Mouse (Mus musculus): ENCODE data around the gene Olfr160. TPM values are rescaled to one million over a fixed set of nuclear protein-coding genes. Genes with fewer than 3 reads are reported as not detected.

The Olfr160 gene
- not detected in 2 replicates for polyA plus RNA-seq (2015; fragmentation: Nextera tagmentation; extraction: Ambion mirVana)

DNA sequence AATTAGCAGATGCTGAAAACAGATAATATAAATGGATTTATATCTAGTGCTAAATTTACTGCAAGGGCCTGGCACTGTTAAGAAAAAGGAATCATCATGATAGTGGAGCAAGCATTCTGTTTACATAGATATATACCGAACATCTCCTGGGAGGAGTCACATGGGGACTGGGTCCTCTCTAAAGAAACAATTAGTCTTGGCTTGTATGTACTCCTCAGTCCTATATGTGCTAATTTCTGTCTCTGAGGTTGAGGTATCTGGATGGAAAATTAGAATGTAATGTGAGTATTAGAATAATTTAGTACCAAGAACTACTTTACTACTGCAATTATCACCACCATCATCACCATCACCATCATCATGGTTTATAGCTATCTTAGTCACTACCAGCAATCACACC, at the start of gene Olfr160:
Gene Olfr160, minus strand, starts transcription at position 101 of the 400 bp plus-strand sequence.
- H3K27ac ChIP-seq: no peak within 1 kb of the TSS
- ATAC-seq (ENCODE audit: low read depth) (no peak), DNase-seq (no peak)
- 71% methylated on average over 1 of the region's 1 CpGs for WGBS (ENCODE audit: insufficient replicate concordance)
- no peaks in the 10 kb centered on the region for H3K9me3 ChIP-seq (replicated peaks)
- H3K4me3 ChIP-seq (replicated peaks): no peak within 1 kb of the TSS
- no peaks in the 10 kb centered on the region for H3K27me3 ChIP-seq
- no peaks in the 10 kb centered on the region for H3K4me1 ChIP-seq (replicated peaks)
- H3K36me3 ChIP-seq: no peaks in the 10 kb centered on the region
- H3K9ac ChIP-seq: no peak within 1 kb of the TSS
- H3K4me2 ChIP-seq: no peak within 1 kb of the TSS

DNA sequence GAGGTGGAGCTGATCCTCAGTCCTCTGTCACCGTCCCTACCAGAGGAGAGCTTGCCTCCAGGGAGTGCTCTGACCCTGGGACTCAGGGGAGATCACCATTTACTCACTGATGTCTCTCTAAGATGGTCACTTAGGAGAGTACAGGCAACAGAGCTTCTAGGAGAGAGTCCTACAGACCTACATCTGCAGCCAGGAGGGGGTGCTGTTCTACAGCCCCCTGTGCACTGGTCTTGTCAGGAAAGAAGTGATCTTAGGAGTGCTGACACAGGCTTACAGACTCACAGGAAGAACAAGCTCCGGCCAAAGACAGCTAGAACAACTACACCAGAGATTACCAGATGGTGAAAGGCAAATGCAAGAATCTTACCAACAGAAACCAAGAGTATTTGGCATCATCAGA, 46.5 kb upstream of the Olfr160 start:
- Histone ChIP-seq H3K9me3 (replicated peaks) (no peaks in the 10 kb centered on the region), H3K36me3 (no peaks in the 10 kb centered on the region), H3K4me3 (replicated peaks) (no peak overlapping the region), H3K27me3 (no peaks in the 10 kb centered on the region), H3K9ac (no peak overlapping the region), H3K4me2 (no peak overlapping the region), H3K4me1 (replicated peaks) (no peaks in the 10 kb centered on the region), H3K27ac (no peak overlapping the region)
- WGBS (ENCODE audit: insufficient replicate concordance): 27% methylated on average over 2 of the region's 2 CpGs
- ATAC-seq (ENCODE audit: low read depth): no peak
- no peak for DNase-seq

DNA sequence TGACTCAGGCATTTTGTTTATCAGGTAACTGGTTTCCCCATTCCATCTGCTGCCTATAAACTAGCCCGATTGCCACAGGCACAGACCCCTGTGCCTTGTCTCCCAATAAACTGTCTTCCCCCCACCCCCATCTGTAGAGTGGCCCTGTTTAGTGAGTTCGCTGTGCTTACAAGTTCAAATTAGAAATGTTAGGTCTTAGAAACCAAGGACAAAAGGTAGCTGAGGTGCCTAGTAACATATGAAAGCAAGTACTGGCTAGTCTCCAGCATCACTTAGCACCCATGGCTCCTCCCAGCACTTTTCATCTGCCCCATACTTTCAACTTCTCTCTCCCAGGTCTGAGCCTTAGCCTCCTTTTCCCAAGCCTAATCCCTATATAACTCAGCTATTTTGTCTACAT, 45.7 kb upstream of the Olfr160 start:
- H3K4me3 ChIP-seq (replicated peaks): no peak overlapping the region
- H3K36me3 ChIP-seq: no peaks in the 10 kb centered on the region
- no peaks in the 10 kb centered on the region for H3K9me3 ChIP-seq (replicated peaks)
- WGBS (ENCODE audit: insufficient replicate concordance): 56% methylated on average over 2 of the region's 2 CpGs
- no peak overlapping the region for H3K4me2 ChIP-seq
- no peaks in the 10 kb centered on the region for H3K4me1 ChIP-seq (replicated peaks)
- H3K27me3 ChIP-seq: no peaks in the 10 kb centered on the region
- DNase-seq (no peak), ATAC-seq (ENCODE audit: low read depth) (no peak)
- H3K9ac ChIP-seq: no peak overlapping the region
- no peak overlapping the region for H3K27ac ChIP-seq

DNA sequence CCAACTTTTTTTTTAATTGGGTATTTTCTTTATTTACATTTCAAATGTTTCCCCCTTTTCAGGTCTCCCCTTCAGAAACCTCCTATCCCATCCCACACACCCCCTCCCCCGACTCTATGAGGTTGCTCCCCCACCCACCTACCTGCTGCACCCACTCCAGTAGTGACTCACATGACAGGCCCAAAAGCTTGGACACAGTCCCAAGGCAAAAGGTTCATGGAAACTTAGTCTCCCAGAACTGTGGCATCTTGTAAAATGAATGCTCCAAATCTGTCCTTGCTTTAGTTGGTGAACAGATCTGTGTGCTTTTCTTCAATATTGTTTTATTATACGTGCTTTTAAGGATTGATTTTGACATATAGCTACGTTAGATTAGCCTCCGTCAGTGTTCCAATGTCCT, 36.0 kb upstream of the Olfr160 start:
- H3K4me1 ChIP-seq (replicated peaks): no peaks in the 10 kb centered on the region
- no peak overlapping the region for H3K4me2 ChIP-seq
- H3K9ac ChIP-seq: no peak overlapping the region
- no peak overlapping the region for H3K27ac ChIP-seq
- no peaks in the 10 kb centered on the region for H3K9me3 ChIP-seq (replicated peaks)
- DNase-seq (no peak), ATAC-seq (ENCODE audit: low read depth) (no peak)
- H3K36me3 ChIP-seq: no peaks in the 10 kb centered on the region
- no peak overlapping the region for H3K4me3 ChIP-seq (replicated peaks)
- H3K27me3 ChIP-seq: no peaks in the 10 kb centered on the region
- 48% methylated on average over 4 of the region's 4 CpGs for WGBS (ENCODE audit: insufficient replicate concordance)

DNA sequence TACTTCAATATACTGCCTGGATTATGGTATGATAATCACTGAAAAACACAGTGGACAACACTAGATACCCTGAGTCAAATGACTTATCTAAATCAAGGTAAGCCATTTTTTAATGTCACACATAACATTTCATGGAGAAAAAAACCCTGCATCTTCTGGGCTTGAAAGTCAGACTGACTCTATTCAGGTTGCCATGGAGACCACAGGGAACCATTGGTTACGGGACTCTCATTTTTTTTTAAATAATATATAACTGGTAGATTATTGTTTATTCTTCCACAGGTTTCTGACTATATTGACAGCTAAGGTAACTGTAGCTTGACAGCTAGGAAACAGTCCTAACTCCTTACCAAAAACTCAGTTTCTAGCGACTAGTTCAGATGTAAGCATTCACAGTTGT, 35.4 kb upstream of the Olfr160 start:
- no peak for DNase-seq

DNA sequence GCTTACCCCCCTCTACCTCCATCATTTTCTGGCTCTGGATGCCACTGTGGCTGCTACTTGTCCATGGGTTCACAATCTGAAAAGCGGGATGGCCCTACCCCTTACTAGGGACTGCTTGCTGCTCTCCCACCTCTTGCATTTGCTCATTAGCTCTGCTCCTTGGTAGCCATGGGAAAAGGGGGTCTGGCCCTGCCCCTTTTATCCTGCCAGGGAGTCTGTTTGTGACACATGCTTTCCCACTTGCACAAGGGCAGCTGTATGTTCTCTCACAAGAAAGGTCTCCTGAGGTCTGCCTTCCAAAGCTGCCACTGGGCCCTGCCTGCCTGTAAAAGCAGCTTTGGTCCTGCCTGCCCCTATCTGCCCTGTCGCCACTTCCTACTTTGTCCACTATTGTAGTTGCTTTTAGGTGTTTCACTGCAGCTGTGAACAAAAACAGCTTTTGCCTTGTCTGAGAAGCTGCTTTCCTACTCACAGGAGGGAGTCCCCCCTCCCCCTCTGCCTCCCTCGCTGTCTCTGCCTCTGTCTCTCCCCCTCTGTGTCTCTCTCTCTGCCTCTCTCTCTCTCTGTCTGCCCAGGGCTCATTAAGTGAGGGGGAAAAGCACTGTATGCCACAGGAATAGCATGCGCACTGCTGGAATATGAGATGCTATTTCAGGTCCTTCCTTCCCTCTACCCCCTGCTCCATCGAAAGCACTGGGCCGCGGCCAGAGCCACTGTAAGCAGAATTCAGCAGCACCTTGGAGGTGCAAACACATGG, 34.4 kb upstream of the Olfr160 start:
- Histone ChIP-seq H3K9ac (no peak overlapping the region), H3K36me3 (no peaks in the 10 kb centered on the region), H3K9me3 (replicated peaks) (no peaks in the 10 kb centered on the region), H3K27me3 (no peaks in the 10 kb centered on the region), H3K27ac (no peak overlapping the region), H3K4me2 (no peak overlapping the region), H3K4me3 (replicated peaks) (no peak overlapping the region), H3K4me1 (replicated peaks) (no peaks in the 10 kb centered on the region)
- DNase-seq: no peak
- ATAC-seq (ENCODE audit: low read depth): no peak
- WGBS (ENCODE audit: insufficient replicate concordance): 43% methylated on average over 7 of the region's 7 CpGs

More for the DNA sequence above, 35.4 kb upstream of the Olfr160 start:
- Histone ChIP-seq H3K36me3 (no peaks in the 10 kb centered on the region), H3K27me3 (no peaks in the 10 kb centered on the region), H3K4me1 (replicated peaks) (no peaks in the 10 kb centered on the region), H3K27ac (no peak overlapping the region), H3K9me3 (replicated peaks) (no peaks in the 10 kb centered on the region), H3K4me3 (replicated peaks) (no peak overlapping the region), H3K9ac (no peak overlapping the region), H3K4me2 (no peak overlapping the region)
- 56% methylated on average over 2 of the region's 2 CpGs for WGBS (ENCODE audit: insufficient replicate concordance)
- ATAC-seq (ENCODE audit: low read depth): no peak

DNA sequence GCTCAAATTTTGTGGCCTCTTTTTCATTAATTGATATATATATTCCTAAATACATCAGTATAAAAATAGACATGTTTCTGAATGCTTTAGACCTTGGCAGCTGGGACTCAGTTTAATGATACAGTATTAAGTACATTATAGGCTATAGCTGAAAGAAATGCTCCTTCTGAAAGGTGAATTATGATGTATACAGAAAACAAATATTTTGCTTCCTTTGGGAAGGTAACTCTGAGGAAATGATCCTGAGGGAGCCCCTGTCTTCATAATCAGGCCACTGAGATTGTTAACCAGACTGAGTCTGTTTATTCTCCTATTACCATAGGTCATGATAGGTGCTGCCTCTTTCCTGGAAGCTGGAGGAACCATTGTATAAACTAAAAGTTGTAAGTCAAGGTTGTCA, 28.8 kb upstream of the Olfr160 start, which contains the start of gene Olfr874:
Gene Olfr874, plus strand, starts transcription at position 301 of the 400 bp plus-strand sequence.
- Histone ChIP-seq H3K4me2 (no peak within 1 kb of the TSS), H3K4me3 (replicated peaks) (no peak within 1 kb of the TSS), H3K27me3 (no peaks in the 10 kb centered on the region), H3K9ac (no peak within 1 kb of the TSS), H3K36me3 (no peaks in the 10 kb centered on the region), H3K9me3 (replicated peaks) (no peaks in the 10 kb centered on the region), H3K4me1 (replicated peaks) (no peaks in the 10 kb centered on the region), H3K27ac (no peak within 1 kb of the TSS)
- ATAC-seq (ENCODE audit: low read depth) (no peak), DNase-seq (no peak)

DNA sequence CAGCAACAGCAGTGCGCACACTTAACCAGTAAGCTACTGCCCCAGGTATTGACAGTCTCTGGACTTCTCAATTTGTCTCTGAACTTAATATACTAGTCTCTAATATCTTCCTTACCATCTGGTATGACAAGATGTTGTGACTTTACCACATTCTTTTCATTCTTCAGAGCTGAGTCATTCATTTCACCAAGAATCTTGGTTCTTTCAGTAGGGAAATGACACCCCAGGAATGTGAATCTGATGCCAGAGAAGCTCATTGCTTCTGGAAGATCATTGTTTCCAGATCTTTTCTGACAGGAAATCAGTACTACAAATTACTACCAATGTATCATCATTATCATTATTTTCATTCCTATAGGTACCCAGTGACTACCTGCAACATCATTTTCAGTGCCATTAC, 18.3 kb upstream of the Olfr160 start:
- no peaks in the 10 kb centered on the region for H3K36me3 ChIP-seq
- no peak overlapping the region for H3K27ac ChIP-seq
- no peaks in the 10 kb centered on the region for H3K4me1 ChIP-seq (replicated peaks)
- no peak for ATAC-seq (ENCODE audit: low read depth)
- WGBS (ENCODE audit: insufficient replicate concordance): 69% methylated on average over 1 of the region's 1 CpGs
- no peak for DNase-seq
- no peak overlapping the region for H3K4me3 ChIP-seq (replicated peaks)
- no peak overlapping the region for H3K9ac ChIP-seq
- no peaks in the 10 kb centered on the region for H3K27me3 ChIP-seq
- no peak overlapping the region for H3K4me2 ChIP-seq
- H3K9me3 ChIP-seq (replicated peaks): no peaks in the 10 kb centered on the region

DNA sequence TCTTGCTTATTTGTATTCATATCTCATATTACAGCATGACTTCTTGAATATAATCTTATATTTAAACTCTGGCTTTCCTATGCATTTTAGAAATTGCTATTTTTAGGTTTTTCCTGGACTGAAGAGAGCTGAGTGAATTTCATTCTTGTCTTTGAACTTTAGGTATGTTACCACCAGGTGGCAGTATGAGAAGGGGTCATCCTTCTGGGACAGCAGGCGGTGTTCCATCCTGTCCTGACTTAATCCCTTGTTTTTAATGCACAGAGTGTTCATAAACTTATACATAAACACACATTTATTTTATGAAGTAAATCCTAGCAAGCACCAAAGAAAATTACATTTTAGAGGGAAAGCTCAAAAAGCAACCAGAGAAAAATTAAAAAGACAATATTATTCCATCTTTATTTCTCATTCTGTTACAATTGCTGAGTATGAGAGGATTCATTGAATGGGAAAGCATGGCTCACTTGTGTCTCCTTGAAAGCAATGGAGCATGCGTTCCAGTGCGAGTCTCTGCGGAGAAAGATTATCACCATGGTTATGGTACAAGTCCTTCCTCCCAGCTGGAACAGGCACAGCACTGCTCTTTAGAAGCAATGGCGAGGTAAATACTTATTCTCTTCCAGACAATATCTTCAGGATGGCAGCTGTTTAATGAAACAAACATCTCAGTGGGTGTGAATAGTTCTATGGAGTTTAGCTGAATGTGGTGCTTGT, 25.9 kb downstream of the Olfr160 start:
- no peak for DNase-seq
- no peak for ATAC-seq (ENCODE audit: low read depth)
- Histone ChIP-seq H3K4me1 (replicated peaks) (no peaks in the 10 kb centered on the region), H3K9ac (no peak overlapping the region), H3K27ac (no peak overlapping the region), H3K4me2 (no peak overlapping the region), H3K36me3 (no peaks in the 10 kb centered on the region), H3K9me3 (replicated peaks) (no peaks in the 10 kb centered on the region), H3K27me3 (no peaks in the 10 kb centered on the region), H3K4me3 (replicated peaks) (no peak overlapping the region)
- 51% methylated on average over 5 of the region's 5 CpGs for WGBS (ENCODE audit: insufficient replicate concordance)

DNA sequence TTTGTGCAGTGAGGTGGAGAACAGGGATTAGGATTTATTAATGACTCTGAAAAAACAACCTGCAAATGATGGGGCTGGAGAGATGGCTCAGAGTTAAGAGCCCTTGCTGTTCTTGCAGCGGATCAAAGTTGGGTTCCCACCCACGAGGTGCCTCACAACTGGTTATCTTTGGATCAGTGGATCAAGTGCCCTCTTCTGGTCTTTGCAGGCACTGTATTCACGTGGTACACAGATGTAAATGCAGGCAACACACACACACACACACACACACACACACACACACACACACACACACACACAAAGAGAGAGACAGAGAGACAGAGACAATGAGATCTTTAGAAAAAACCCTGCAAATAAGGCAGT, 28.1 kb downstream of the Olfr160 start:
- DNase-seq: no peak
- 24% methylated on average over 3 of the region's 3 CpGs for WGBS (ENCODE audit: insufficient replicate concordance)
- Histone ChIP-seq H3K4me2 (no peak overlapping the region), H3K4me3 (replicated peaks) (no peak overlapping the region), H3K36me3 (no peaks in the 10 kb centered on the region), H3K27me3 (no peaks in the 10 kb centered on the region), H3K4me1 (replicated peaks) (no peaks in the 10 kb centered on the region), H3K27ac (no peak overlapping the region), H3K9me3 (replicated peaks) (no peaks in the 10 kb centered on the region), H3K9ac (no peak overlapping the region)
- ATAC-seq (ENCODE audit: low read depth): no peak

DNA sequence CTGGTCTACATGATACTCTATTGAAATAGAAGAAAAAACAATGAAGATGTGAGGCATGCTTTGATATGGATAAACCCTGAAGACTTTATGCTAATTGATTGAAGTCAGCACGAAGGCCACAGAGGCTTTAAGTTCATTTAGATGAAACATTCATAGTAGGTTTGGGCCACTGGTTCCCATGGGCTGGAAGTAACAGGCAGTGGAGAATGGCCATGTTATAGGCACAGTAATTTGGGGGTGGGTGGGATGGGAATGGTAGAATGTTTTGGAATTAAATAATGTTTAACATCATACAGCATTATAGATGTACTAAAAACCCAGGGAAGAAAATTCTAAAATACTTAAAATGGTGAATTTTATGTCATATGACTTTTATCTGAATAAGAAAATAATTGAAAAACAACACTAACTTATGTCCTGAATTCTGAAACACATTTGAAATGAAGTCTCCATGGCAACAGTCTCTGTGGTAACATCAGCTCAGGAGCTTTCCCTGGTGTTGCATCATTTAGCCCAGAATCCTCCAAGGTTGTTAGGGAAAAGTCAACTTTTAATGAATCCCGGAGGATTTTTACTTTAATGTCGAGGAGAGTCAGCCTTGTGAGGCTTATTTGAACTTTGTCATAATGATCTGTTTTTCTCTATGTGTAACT, 28.6 kb downstream of the Olfr160 start:
- no peak for ATAC-seq (ENCODE audit: low read depth)
- DNase-seq: no peak
- Histone ChIP-seq H3K4me2 (no peak overlapping the region), H3K9me3 (replicated peaks) (no peaks in the 10 kb centered on the region), H3K36me3 (no peaks in the 10 kb centered on the region), H3K27ac (no peak overlapping the region), H3K9ac (no peak overlapping the region), H3K27me3 (no peaks in the 10 kb centered on the region), H3K4me1 (replicated peaks) (no peaks in the 10 kb centered on the region), H3K4me3 (replicated peaks) (no peak overlapping the region)
- WGBS (ENCODE audit: insufficient replicate concordance): 47% methylated on average over 3 of the region's 3 CpGs
